Mouse (Mus musculus) embryonic facial prominence, embryonic 13.5 days (tissue): ENCODE measurements around the gene Prkg2. TPM values are rescaled to one million over a fixed set of nuclear protein-coding genes. Genes with fewer than 3 reads are reported as not detected.

Experiments used
- ATAC-seq: fragments of 200-750 bp; cut with Nextera tagmentation; 2 replicates; pipeline ENCODE4 v1.8.0; 2017; ENCODE audit warnings: low read depth; ENCODE audit not compliant: insufficient number of reproducible peaks, insufficient read depth, low FRiP score, low TSS enrichment
- H3K27ac ChIP-seq: fragments of 300-500 bp; sonication (generic); 2 replicates; pipeline ENCODE4 v1.5.1; 2015; ENCODE audit warnings: moderate library complexity, mild to moderate bottlenecking, inconsistent platforms
- H3K27me3 ChIP-seq: fragments of 300-500 bp; sonication (generic); 2 replicates; pipeline ENCODE4 v1.6.1; 2015; ENCODE audit warnings: mild to moderate bottlenecking, inconsistent platforms
- H3K36me3 ChIP-seq: fragments of 300-500 bp; sonication (generic); 2 replicates; pipeline ENCODE4 v1.6.1; 2015; ENCODE audit warnings: mild to moderate bottlenecking, inconsistent platforms
- H3K4me1 ChIP-seq: fragments of 300-500 bp; sonication (generic); 2 replicates; pipeline ENCODE4 v1.6.1; 2015; ENCODE audit warnings: inconsistent platforms
- H3K4me2 ChIP-seq: fragments of 300-500 bp; sonication (generic); 2 replicates; pipeline ENCODE4 v1.6.1; 2015; ENCODE audit warnings: moderate library complexity, mild to moderate bottlenecking, inconsistent platforms
- H3K4me3 ChIP-seq: fragments of 300-500 bp; sonication (generic); 2 replicates; pipeline ENCODE4 v1.5.1; 2015; ENCODE audit warnings: mild to moderate bottlenecking, inconsistent platforms
- H3K9ac ChIP-seq: fragments of 300-500 bp; sonication (generic); 2 replicates; pipeline ENCODE4 v1.6.1; 2015; ENCODE audit warnings: mild to moderate bottlenecking, inconsistent platforms
- H3K9me3 ChIP-seq: fragments of 300-500 bp; sonication (generic); 2 replicates; pipeline ENCODE4 v1.6.1; 2016; ENCODE audit warnings: inconsistent platforms
- WGBS: fragments of 180-500 bp; shearing (Covaris S2); methylation state at CpG from one replicate; pipeline ENCODE4 v1.1.7; 2015; ENCODE audit warnings: mixed read lengths; 5-methylcytosine and 5-hydroxymethylcytosine counted together
- polyA plus RNA-seq: library from polyadenylated mRNA; unstranded; fragments of >200 nt; fragmentation: Nextera tagmentation; extraction: Ambion mirVana; gene quantifications from 2 replicates; pipeline ENCODE4 v1.2.1, GENCODE M21; 2015

Gene Prkg2
- polyA plus RNA-seq, 1 experiment from 2014 or later = 6.0 TPM

- H3K9me3 ChIP-seq = no peaks in the 10 kb centered on the region
- H3K4me3 ChIP-seq = no peak overlapping the region
- H3K27ac ChIP-seq = no peak overlapping the region
- no peak for ATAC-seq
- no peaks in the 10 kb centered on the region for H3K36me3 ChIP-seq
- H3K4me1 ChIP-seq = no peaks in the 10 kb centered on the region
- H3K9ac ChIP-seq = no peak overlapping the region
- no peak overlapping the region for H3K4me2 ChIP-seq
- no peaks in the 10 kb centered on the region for H3K27me3 ChIP-seq
- 83% methylated on average over 14 of the region's 14 CpGs for WGBS
Observed at GRCm38 (mm10) chr5:99010448-99011151, 26.6 kb downstream of the Prkg2 start.

- Histone ChIP-seq H3K4me2 (no peak overlapping the region), H3K36me3 (no peaks in the 10 kb centered on the region), H3K27ac (no peak overlapping the region), H3K9ac (no peak overlapping the region), H3K4me1 (no peaks in the 10 kb centered on the region), H3K9me3 (no peaks in the 10 kb centered on the region), H3K4me3 (no peak overlapping the region), H3K27me3 (0 out of 2 replicates have a peak, but pooled peaks cover 2% of the 10 kb centered on the region)
- no peak for ATAC-seq
- 48% methylated on average over 4 of the region's 4 CpGs for WGBS
Observed at GRCm38 (mm10) chr5:98998104-98998503, 39.0 kb downstream of the Prkg2 start.

GRCm38 (mm10) chr5:98995767-98996166 is 41.4 kb downstream of the Prkg2 start:
- Histone ChIP-seq H3K9me3 (no peaks in the 10 kb centered on the region), H3K36me3 (no peaks in the 10 kb centered on the region), H3K27me3 (no peaks in the 10 kb centered on the region), H3K4me3 (no peak overlapping the region), H3K4me2 (no peak overlapping the region), H3K27ac (no peak overlapping the region), H3K9ac (no peak overlapping the region), H3K4me1 (0 out of 2 replicates have a peak, but pooled peaks cover under 1% of the 10 kb centered on the region)
- 66% methylated on average over 4 of the region's 4 CpGs for WGBS
- no peak for ATAC-seq

- Histone ChIP-seq H3K27me3 (no peaks in the 10 kb centered on the region; the same call in 1 of the 2 replicates), H3K9me3 (no peaks in the 10 kb centered on the region), H3K4me3 (no peak overlapping the region), H3K4me1 (peaks cover 8% of the 10 kb centered on the region; the same call in 1 of the 2 replicates), H3K9ac (no peak overlapping the region), H3K27ac (no peak overlapping the region), H3K4me2 (no peak overlapping the region), H3K36me3 (no peaks in the 10 kb centered on the region)
- ATAC-seq = no peak
- 78% methylated on average over 4 of the region's 4 CpGs for WGBS
Observed at GRCm38 (mm10) chr5:98991600-98991999, 45.6 kb downstream of the Prkg2 start.

- Histone ChIP-seq H3K4me2 (no peak overlapping the region), H3K9ac (no peak overlapping the region), H3K4me1 (peaks cover 8% of the 10 kb centered on the region; the same call in 1 of the 2 replicates), H3K27me3 (peaks cover 1% of the 10 kb centered on the region; the same call in 1 of the 2 replicates), H3K27ac (no peak overlapping the region), H3K36me3 (no peaks in the 10 kb centered on the region), H3K9me3 (no peaks in the 10 kb centered on the region), H3K4me3 (no peak overlapping the region)
- 44% methylated on average over 1 of the region's 1 CpGs for WGBS
- ATAC-seq = no peak
Observed at GRCm38 (mm10) chr5:98987634-98988033, 49.5 kb downstream of the Prkg2 start.

GRCm38 (mm10) chr5:98987116-98987515 is 50.0 kb downstream of the Prkg2 start:
- H3K4me2 ChIP-seq = no peak overlapping the region
- peaks cover 8% of the 10 kb centered on the region; the same call in 1 of the 2 replicates for H3K4me1 ChIP-seq
- no peak overlapping the region for H3K4me3 ChIP-seq
- peaks cover 4% of the 10 kb centered on the region; the same call in 1 of the 2 replicates for H3K27me3 ChIP-seq
- no peaks in the 10 kb centered on the region for H3K36me3 ChIP-seq
- 57% methylated on average over 3 of the region's 3 CpGs for WGBS
- H3K9me3 ChIP-seq = no peaks in the 10 kb centered on the region
- no peak overlapping the region for H3K27ac ChIP-seq
- no peak for ATAC-seq
- no peak overlapping the region for H3K9ac ChIP-seq

- no peak for ATAC-seq
- H3K4me2 ChIP-seq = no peak overlapping the region
- no peaks in the 10 kb centered on the region for H3K36me3 ChIP-seq
- no peaks in the 10 kb centered on the region for H3K9me3 ChIP-seq
- peaks cover 4% of the 10 kb centered on the region; the same call in 1 of the 2 replicates for H3K27me3 ChIP-seq
- no peak overlapping the region for H3K4me3 ChIP-seq
- H3K27ac ChIP-seq = no peak overlapping the region
- no peak overlapping the region for H3K9ac ChIP-seq
- 38% methylated on average over 4 of the region's 4 CpGs for WGBS
- H3K4me1 ChIP-seq = peaks cover 8% of the 10 kb centered on the region; the same call in 1 of the 2 replicates
Observed at GRCm38 (mm10) chr5:98986459-98986858, 50.7 kb downstream of the Prkg2 start.

GRCm38 (mm10) chr5:98986011-98986410 is 51.1 kb downstream of the Prkg2 start:
- Histone ChIP-seq H3K27ac (no peak overlapping the region), H3K36me3 (no peaks in the 10 kb centered on the region), H3K9me3 (no peaks in the 10 kb centered on the region), H3K4me2 (no peak overlapping the region), H3K9ac (no peak overlapping the region), H3K4me1 (peaks cover 8% of the 10 kb centered on the region; the same call in 1 of the 2 replicates), H3K27me3 (peaks cover 4% of the 10 kb centered on the region; the same call in 1 of the 2 replicates), H3K4me3 (no peak overlapping the region)
- 29% methylated on average over 4 of the region's 4 CpGs for WGBS
- no peak for ATAC-seq

- Histone ChIP-seq H3K4me3 (no peak overlapping the region), H3K36me3 (no peaks in the 10 kb centered on the region), H3K4me2 (no peak overlapping the region), H3K9me3 (no peaks in the 10 kb centered on the region), H3K27me3 (peaks cover 4% of the 10 kb centered on the region; the same call in 1 of the 2 replicates), H3K27ac (no peak overlapping the region), H3K4me1 (peaks cover 6% of the 10 kb centered on the region; the same call in 1 of the 2 replicates), H3K9ac (no peak overlapping the region)
- no peak for ATAC-seq
- WGBS = 84% methylated on average over 3 of the region's 3 CpGs
Observed at GRCm38 (mm10) chr5:98985077-98985476, 52.1 kb downstream of the Prkg2 start.

- no peaks in the 10 kb centered on the region for H3K36me3 ChIP-seq
- 0 out of 2 replicates have a peak, but pooled peaks cover 7% of the 10 kb centered on the region for H3K4me1 ChIP-seq
- H3K9me3 ChIP-seq = no peaks in the 10 kb centered on the region
- no peak overlapping the region for H3K4me3 ChIP-seq
- WGBS = 90% methylated on average over 7 of the region's 7 CpGs
- no peak overlapping the region for H3K9ac ChIP-seq
- no peak for ATAC-seq
- H3K4me2 ChIP-seq = no peak overlapping the region
- peaks cover 4% of the 10 kb centered on the region; the same call in 1 of the 2 replicates for H3K27me3 ChIP-seq
- H3K27ac ChIP-seq = no peak overlapping the region
Observed at GRCm38 (mm10) chr5:98981304-98981703, 55.8 kb downstream of the Prkg2 start.

- Histone ChIP-seq H3K27me3 (peaks cover 4% of the 10 kb centered on the region; the same call in 1 of the 2 replicates), H3K4me1 (0 out of 2 replicates have a peak, but pooled peaks cover 7% of the 10 kb centered on the region), H3K4me2 (no peak overlapping the region), H3K4me3 (no peak overlapping the region), H3K9me3 (no peaks in the 10 kb centered on the region), H3K9ac (no peak overlapping the region), H3K27ac (no peak overlapping the region), H3K36me3 (no peaks in the 10 kb centered on the region)
- no peak for ATAC-seq
- 76% methylated on average over 6 of the region's 6 CpGs for WGBS
Observed at GRCm38 (mm10) chr5:98978316-98978715, 58.8 kb downstream of the Prkg2 start.
